Mouse (Mus musculus): ENCODE results near the gene Pitx1. TPM values are rescaled to one million over a fixed set of nuclear protein-coding genes. Genes with fewer than 3 reads are reported as not detected.

Gene Pitx1
- polyA plus RNA-seq (2014; fragmentation: Illumina TruSeq; extraction: RNeasy Lipid Tissue Mini Kit (QIAGEN cat#74804)), result not detected

DNA sequence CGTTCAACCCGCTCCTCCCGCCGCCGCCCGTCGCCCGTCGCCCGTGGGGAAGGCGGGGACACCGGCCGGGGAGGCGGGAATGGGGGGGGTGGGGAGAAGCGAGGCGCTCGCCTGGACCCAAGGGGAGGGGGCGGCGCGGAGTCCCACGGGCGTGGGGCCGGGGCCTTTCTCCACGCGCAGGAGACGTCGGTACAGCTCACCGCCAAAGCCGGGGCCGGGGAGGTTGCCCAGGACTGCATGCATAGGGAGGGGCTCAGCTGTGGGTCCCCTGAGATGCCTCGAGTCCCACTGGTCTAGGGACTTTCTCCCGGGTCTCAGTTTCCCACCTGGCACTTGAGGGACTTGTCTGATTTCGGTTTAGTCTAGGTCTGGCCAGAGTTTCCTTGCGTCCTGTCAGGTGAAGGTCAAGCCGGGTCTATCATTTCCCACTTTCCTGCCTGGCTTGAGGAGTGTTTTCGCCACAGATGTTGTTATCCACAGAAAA lies at the start of gene Pitx1:
TSS of gene Pitx1 (minus strand) at position 51 of the 484 bp plus-strand sequence.

GRCm38 (mm10) chr13:55784268-55784667 lies 51.7 kb downstream of the Pitx1 start, which contains the start of gene Catsper3:
Catsper3 (plus strand) TSS chr13:55784568.

Other genes starting within 250 kb of the Pitx1 start
- 1.7 TPM for gene B4galt7, start 236.3 kb downstream of the Pitx1 start, polyA plus RNA-seq (2014; fragmentation: Illumina TruSeq; extraction: RNeasy Lipid Tissue Mini Kit (QIAGEN cat#74804))
- gene Caml, start 213.2 kb downstream of the Pitx1 start, polyA plus RNA-seq (2014; fragmentation: Illumina TruSeq; extraction: RNeasy Lipid Tissue Mini Kit (QIAGEN cat#74804)), result 59.7 TPM
- gene Ddx46, start 201.2 kb downstream of the Pitx1 start, polyA plus RNA-seq (2014; fragmentation: Illumina TruSeq; extraction: RNeasy Lipid Tissue Mini Kit (QIAGEN cat#74804)), result 86.1 TPM
- gene B230219D22Rik, start 143.1 kb downstream of the Pitx1 start, polyA plus RNA-seq (2014; fragmentation: Illumina TruSeq; extraction: RNeasy Lipid Tissue Mini Kit (QIAGEN cat#74804)), result 208 TPM
- 112 TPM for gene Txndc15, start 121.5 kb downstream of the Pitx1 start, polyA plus RNA-seq (2014; fragmentation: Illumina TruSeq; extraction: RNeasy Lipid Tissue Mini Kit (QIAGEN cat#74804))
- gene Pcbd2, start 108.8 kb downstream of the Pitx1 start, polyA plus RNA-seq (2014; fragmentation: Illumina TruSeq; extraction: RNeasy Lipid Tissue Mini Kit (QIAGEN cat#74804)), result 14.5 TPM
- gene Catsper3, start 51.6 kb downstream of the Pitx1 start, polyA plus RNA-seq (2014; fragmentation: Illumina TruSeq; extraction: RNeasy Lipid Tissue Mini Kit (QIAGEN cat#74804)), result not detected